Mouse (Mus musculus): ENCODE data around the gene Rtbdn.
"Not testable (repeated sequence)": the region's sequence is repeated elsewhere in the genome, so short reads cannot be mapped to it uniquely, and the experiment has no call there.

- peak; percentile 53 for TF ChIP-seq CTCF (IDR thresholded peaks at IDR 0.05; ENCODE audit: low read depth, low read length)
- TF ChIP-seq POLR2A (IDR thresholded peaks at IDR 0.05; ENCODE audit: borderline replicate concordance, low read depth, low read length), result not testable (repeated sequence)
Observed at GRCm38 (mm10) chr8:84907979-84908378, 38.8 kb upstream of the Rtbdn start.
